Mouse (Mus musculus) adrenal gland, adult 18-20 months (tissue): ENCODE results near the gene Efcab6. TPM values are rescaled to one million over a fixed set of nuclear protein-coding genes. Genes with fewer than 3 reads are reported as not detected.
"Not testable (repeated sequence)": the region's sequence is repeated elsewhere in the genome, so short reads cannot be mapped to it uniquely, and the experiment has no call there.

Source experiments
- DNase-seq, 2 experiments: peaks; one replicate each; pipeline ENCODE4 v3.0.0; 2021 to 2022; ENCODE audit warnings: low spot score in 2 of 2
- long read RNA-seq, 2 experiments: library from polyadenylated mRNA; stranded (forward); transcript quantifications; one replicate each; pipeline ENCODE4 v2.0.0; 2021
- total RNA-seq, 2 experiments: library from RNA; stranded (reverse); gene quantifications; 1 replicate in 1 of 2; 2 replicates in 1 of 2; pipeline ENCODE4 v1.2.3; 2021

Efcab6 gene
- not detected for total RNA-seq
- long read RNA-seq, experiment 1, result 0 reads
- long read RNA-seq, experiment 2, result 0 reads

DNA sequence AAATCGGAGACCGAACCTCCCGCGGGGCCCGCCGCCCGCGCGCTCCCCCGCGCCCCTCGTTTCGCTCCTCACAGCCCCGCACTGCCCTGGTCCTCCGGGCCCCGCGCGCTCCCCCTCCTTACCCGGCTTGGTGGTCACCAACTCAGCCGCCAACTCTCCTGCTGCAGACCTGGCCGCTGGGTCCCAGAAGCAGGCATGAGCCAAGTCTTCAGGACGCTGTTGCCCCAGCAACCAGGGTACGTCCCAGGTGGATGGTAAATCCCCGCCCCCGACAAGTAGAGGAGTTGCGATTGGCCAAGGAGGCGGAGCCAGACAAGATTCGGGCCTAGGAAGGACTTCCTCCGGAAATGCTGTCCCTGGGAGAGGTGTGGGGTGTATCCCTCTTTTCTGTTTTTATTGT lies at the start of gene Efcab6:
TSS of gene Efcab6 (minus strand) at position 240 of the 400 bp plus-strand sequence.
- DNase-seq, result no peak

DNA sequence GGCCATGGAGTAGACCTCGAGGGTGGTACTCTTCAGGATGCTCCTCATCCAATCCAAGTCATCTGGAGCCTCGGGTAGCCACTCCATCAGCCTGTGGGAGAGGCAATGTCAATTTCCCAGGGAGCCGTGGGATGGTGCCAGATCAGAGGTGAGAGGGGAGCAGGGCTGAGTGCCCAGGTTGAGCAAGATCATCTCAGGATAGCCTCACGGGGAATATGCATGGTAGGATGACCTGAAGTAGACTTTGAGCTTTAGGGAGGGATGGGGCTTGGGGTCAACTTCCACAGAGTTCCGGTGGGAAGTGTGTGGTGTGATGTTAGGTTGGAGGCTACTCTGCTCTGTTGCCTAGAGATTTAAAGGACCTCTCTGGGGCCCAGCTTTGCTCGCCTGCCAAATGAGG lies 48.7 kb upstream of the Efcab6 start:
- no peak for DNase-seq

DNA sequence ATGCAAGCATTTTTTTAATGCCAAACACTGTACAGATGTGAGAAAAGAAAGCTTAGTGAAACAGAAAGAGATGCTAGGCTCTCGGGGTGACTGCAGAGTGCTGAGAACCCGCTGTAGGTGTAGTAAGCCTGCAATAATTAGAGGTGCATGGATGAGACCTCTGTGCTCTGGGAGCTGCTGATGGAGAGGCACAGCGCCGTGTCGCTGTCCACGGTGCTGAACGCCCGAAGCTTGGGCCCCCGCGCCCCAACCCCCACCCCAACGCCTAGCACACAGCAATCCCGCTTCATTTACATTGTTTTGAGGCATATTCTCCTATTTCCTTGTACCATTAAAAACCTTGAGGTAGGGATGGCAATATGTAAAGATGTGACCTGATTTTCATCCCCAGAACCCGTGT lies 43.7 kb upstream of the Efcab6 start:
- DNase-seq, result peak; percentile 14 to 30

DNA sequence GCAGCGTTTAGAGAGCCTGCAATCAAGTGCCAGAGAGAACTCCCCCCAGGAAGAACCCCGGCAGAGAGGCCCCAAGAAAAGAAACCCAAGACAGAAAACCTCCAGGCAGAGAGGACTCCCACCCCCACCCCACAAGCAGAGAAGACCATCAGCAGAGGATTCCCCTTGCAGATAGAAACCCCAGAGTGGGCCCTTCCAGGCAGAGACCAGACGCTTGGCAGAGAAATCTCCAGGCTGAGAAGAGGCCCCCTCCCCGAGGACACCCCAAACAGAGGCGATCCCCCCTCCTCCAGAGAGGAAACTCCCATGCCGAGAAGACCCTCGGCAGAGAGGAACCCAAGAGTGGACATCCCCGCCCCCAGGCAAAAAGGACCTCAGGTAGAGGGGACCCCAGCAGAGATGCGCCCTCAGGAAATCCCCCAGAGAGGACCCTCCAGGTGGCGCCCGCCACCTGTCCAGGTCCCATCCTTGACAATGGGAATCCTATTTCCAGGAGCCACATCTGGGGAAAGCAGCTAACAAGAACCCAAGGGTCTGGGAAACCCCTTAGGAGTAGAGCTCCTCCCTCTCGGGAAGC lies 40.8 kb upstream of the Efcab6 start:
- no peak for DNase-seq

DNA sequence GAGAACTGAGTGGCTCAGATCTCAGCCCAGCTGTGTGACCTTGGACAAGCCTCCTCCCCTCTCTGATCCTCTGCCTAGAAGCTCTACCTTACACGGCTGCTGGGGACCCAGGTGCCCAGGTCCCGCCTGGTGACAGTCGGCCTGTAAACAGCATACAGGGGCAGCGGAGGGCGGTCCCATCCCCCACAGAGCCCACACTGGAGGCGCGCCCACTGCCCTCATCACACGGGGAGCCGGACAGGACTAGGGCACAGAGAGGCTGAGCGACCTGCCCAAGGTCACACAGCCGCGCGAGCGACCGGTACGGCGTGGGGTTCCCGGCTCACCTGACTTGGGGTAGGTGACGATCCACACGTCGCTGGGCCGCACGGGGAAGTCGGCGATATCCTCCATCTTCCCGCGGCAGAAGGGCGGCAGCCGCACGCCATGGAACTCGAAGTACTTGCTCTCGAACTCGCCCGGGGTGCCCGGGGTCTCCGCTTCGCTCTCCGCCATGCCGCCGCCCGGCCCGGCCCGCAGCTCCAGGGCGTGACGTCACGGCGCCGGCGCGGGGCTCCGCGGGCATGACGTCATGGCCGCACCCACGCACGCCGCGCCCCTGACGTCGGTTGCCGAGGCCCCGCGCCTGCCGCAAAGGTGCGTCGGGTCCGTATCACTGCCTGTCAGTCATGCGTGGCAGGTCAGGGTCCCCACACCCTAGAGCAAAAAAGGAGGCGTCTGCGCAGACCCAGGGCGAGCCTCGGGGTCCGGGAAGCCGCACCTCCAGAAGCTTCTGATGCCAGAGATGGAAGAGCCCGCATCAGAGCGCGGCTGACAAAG lies 40.1 kb upstream of the Efcab6 start, which contains the start of gene Sult4a1:
TSS of gene Sult4a1 (minus strand) at position 650 of the 819 bp plus-strand sequence.
- DNase-seq, result peak; percentile 8 to 25

DNA sequence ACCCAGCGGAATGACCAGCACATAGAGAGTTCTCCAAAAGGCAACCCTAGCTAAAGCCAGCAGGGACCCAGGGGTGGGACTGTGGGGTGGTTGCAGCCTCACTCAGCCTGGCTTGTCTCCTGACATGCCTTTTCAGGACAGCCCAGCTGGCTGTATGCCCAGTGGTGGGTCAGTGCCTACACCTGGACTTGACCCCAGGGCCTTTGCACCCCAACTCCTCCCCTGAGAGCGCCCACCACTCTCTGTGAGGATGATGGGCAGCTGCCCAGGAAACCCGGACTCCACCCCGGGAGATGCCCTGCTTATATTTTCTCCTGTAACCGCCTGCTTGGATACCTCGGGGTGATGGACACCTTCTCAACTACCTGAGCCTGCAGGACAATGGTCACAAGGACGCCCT lies 39.4 kb upstream of the Efcab6 start:
- no peak for DNase-seq

DNA sequence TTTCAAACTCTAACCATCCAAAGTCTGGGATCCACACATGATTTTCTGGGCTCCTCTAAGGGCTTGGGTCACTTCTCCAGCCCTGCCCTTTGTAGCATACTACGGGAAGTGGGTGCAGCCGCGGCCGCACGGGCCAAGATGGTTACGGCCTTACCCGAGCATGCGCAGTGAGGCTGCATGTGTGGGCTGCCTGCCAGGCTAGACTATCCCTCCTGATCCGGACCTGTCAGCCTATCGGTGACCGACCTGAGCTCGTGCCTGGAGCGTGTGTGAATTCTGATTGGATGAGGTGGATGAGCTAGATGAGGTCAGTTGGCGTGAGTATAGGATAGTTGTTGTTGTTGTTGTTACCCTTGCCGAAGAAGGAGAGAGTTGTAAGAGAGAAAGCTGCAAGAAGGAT lies 32.4 kb upstream of the Efcab6 start:
- not testable (repeated sequence) for DNase-seq

DNA sequence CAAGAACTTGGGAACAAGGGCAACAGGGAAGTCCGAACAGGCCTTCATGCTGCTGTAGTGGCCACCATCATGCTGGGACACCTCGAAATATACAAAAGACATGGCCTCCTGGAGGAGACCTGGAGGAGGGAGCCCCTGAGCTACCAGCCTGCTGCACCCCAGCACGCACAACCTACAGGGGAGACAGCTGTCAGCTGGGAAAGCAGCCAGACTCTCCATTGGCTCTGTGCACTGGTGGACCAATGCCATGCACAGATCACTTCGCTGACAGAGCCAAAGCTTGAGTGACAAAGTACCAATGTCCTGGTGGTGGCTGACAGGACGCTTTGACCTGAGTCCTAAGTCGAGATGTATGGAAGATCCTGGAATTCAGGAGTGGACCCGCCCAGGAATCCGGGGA lies 30.9 kb upstream of the Efcab6 start:
- no peak for DNase-seq

DNA sequence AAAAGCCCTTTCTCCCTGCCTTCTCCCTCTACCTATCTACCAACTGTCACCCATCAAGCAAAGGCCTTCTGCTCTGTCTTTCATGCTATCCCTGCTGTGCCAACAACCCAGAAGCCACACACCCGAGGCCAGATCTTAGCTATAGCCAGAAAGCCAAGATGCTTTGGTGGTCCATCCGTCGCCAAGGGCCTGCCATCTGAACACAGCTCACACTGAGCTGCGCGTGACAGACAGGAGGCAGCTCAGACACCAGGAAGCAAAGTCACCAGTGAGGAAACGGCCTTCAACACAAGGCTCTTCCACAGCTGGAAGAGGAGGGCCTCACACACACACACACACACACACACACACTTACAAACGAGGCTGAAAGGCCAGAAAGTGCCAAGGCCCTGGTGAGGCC lies 29.7 kb upstream of the Efcab6 start:
- no peak for DNase-seq

DNA sequence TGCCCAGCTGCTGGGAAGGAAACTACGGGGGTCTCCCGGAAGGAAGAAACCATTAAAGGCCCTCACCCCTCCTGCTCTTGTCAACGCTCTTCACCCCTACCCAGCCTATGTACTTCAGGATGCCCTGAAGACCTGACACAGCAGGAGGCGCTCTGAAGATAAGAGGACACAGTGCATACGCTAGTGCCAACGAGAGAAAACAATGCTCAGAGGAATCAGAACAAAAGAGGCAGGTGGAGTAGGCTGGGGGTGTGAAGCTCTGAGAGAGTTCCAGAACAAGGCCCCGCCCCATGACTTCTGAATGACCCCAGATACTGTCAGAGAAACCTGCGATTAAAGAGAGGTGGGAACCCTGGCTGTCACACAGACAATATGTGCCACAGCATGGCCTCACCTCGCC lies 21.6 kb upstream of the Efcab6 start:
- no peak for DNase-seq

DNA sequence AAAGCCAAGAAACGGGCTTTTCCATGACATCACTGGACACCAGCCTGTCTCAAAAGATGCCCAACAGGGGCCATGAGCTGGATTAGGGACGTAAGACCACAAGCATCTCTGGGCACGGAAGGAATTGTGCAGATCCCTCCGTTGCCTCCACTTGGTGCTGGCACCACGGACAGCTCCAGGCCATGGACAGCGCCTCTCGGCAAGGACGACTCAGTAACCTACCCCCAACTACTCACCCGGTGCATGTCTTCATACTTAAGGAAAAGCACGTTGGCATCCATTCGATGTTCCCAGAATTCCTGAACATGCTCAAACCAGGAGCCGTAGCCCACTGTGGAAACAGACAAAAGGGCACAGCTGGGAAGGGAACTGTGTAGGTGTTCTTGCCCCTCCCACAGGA lies 21.2 kb upstream of the Efcab6 start:
- no peak for DNase-seq

DNA sequence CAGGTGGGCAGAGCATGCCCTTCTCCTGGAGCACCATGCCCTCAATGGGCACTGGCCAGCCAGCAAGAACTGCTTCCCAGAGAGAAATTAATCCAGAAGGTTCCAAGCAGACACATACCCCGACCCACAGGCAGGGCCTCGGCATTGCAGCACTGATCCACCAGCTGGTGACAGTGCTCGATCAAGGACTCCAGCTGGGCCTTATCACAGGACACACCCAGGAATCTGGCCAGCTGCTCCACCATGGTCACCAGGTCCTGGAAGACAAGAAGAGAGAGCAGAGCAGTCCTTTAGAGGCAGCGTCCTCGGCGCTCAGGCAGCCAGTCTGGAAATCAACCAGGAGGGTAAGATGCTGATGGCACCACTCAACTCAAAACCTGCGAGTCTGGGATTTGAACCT lies 14.9 kb upstream of the Efcab6 start:
- no peak for DNase-seq

DNA sequence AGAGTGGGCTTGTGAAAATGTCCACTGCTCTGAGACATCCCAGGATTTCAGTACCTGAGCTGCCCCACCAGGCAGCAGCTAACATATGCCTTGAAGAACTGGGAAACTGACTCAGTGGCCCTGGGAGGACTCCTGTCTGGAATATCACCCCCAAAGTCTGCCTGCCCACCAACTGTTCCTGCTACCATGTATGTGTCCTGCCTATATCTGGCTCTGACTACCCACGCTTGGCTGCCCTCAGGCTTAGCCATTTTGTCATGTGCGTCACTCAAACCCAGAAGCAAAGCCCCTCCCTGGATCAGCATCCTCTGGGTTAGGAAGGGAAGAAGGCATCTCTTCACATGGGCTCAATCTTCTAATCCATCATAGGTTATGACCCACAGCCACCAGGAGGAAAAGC lies 14.3 kb upstream of the Efcab6 start:
- DNase-seq, result no peak

DNA sequence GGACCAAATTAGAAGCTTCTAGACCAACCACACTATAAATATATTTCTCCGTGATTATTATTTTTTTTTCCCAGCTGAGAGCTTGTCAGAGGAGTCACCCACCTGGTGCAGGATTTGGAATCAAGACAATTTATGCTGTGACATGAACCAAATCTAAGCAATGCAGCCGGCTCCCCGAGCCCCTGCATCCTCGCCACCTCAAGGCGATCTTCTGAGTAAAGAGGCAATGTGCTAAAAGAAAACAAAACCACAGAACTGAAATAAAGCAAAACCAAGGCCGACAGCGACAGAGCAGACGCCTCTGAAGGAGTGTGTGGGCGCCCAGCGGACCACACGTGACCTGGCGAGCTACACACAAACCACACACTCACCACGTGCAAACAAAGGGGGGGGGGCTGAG lies 13.5 kb upstream of the Efcab6 start:
- no peak for DNase-seq

DNA sequence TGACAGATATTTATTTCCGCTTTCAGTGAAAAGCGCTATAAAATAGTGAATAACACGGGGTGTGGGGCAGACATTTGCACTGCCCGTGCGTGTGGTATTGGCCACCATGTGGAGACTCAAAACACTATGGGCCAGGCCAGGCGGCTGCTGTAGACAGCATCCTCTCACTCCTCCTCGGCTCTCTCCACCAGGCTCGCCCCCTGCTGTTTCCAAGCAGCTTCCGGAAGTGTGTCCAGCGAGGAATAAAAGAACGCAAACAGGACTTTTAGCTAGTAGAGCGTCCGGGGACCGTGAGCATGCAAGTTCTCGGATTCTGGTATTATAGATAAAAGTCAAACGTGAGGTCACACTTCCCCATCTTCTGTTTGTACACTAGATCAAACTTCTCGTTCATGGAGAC lies 12.0 kb upstream of the Efcab6 start:
- DNase-seq, result no peak

DNA sequence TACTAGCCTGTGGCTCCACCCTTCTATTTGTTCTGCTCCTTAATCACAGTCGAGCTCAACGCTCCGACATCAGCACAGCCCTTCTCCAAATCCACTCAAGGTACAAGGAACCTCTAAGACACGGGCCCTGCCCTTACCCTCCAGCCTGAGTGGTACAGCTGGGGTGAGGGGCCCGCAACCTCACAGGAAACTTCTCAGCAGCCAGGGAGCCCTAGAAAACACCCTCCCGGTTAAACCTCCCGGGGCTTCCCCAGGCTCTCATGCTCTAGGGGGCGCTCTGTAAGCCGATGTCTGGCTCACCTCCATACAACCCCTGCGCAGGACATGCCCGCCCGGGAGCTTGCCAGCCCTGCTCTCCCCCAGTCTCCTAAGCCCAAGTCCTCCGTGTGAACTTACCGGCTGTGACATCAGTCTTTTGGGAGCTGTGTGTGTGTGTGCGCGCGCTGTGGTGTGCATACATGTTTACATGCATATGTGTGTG lies 9.6 kb upstream of the Efcab6 start:
- DNase-seq, result no peak

DNA sequence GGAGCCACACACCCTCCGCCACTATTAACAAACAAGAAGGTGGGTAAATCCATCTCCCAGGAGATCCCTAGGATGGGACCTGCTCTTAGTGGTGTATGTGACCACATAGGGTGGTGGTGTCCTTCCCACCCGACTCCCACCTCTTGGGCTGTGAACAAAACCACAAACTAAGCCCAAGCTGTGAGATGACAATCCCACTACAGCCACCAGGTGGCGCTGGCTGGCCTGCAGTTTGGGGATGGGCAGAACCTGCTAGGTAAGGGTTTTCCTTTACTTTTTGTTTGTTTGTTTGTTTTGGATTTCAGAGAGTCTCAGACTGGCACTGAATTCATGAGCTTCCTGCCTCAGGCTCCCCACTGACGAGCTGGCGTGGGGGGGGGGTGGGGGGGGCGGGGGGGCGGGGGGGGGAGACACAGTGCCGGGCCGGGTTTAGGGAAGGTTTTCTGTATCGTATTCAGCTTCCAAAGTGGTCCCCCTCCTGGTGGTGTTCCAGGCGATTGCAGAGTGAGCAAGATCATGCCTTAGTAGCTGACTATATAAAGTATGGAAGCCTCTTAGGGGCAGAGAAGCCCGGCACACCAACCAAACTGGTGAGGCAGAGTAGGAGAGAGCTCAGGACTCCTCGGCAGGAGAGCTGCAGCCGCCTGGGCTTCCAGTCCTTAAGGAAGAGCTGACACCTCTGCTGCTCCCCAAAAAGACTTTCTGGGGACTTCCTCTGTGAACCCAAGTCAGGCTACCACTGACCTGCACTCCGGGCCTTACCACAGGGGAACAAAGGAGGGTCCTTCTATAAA lies 8.9 kb upstream of the Efcab6 start:
- peak; percentile 61 to 67 for DNase-seq

DNA sequence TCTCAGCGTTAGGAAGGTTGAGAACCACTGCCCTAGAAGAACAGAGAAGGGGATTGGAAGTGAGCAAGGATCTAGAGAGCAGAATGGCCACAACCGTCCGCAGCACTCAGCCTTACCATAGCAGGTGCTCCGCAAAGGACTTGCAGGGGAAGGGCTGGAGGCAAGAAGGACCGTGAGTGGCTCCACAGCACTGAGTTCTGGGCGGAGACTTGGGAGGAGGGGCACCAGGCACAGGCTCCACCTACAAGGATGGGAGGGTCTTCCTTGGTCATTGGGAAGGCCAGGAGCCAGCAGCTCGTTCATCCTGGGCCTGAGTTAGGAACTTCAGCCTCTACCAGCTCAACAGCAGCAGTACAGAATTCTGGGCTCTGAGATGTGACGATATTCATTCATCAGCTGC lies 7.9 kb upstream of the Efcab6 start:
- DNase-seq, result no peak

DNA sequence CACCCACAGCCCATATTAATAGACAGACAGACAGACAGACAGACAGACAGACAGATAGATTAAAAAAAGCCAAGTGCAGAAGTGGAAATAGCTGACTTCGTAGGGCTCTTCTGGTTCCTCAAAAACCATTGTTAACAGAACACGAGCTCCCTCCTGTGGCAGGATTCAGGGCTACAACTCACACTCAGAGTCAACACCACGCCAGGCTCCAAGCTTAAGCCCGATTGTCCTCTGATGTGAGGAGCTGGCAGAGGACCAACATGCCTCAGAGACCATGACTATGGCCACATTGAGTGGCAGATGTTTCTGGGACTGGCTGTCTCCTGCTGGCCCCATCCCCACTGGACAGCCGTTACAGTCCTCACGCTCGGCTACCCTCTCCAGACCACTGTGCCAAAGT lies 7.0 kb upstream of the Efcab6 start:
- peak; percentile 14 to 47 for DNase-seq

DNA sequence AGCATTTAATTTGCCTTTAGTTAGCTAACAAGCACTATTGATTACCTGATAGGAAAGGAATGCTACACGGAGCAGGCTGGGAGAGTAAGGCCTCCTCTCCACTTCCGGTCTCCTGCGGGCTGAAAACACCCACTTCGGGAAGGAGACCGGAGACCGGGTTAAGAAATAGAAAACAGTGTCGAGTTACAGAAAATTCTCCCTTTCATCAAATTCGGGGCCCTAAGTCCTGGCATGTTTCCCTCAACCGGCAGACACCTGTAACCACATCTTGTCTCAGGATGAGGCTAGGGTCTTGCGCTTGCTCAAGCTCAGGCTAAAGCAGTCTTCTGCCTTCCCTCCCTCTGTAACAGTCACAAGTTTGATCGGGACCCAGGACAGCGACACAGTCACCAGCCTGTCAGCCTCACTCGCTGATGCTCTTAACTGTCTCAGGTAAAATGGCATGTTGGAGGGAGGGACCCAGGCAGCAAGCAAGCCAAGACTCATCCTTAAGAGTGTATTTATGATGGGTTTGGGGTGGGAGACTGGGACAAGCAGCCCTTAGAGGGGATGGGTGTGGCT lies 5.0 kb upstream of the Efcab6 start:
- no peak for DNase-seq

DNA sequence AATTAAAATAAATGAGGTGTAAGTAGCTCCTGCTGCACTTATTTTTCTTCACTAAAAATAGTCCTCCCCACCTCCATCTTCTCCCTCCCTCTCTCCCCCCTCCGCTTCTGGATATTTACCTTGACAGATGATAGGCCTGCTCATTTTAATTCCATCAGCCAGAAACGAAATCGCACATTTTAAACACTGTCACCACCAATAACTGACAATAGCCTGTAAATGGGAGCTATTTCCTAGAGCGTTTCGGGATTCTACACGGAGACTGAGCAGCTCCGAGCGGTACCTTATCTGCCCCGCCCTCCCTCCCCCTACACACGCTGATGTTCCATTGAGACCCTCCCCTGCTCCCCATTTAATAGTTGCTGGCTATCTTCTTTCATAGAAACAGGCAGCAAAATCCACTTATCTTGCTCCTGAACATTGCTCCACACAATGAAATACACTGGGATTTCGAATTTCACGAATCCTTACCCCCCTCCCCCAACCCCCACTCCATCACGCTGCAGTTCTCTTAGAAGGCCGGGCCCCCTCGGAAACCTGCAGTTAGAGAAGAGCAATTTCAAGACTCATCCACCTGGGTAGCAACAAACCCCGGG lies 4.4 kb upstream of the Efcab6 start:
- no peak for DNase-seq
